Mouse (Mus musculus) thymus, adult 2 months (tissue): Measurements from ENCODE around the gene Lamtor2. TPM values are rescaled to one million over a fixed set of nuclear protein-coding genes. Genes with fewer than 3 reads are reported as not detected.

Source experiments
- DNase-seq: peaks from one replicate; pipeline ENCODE4 v3.0.0; 2021
- H3K27ac ChIP-seq: fragments of 200-500 bp; 2 replicates; pipeline ENCODE4 v1.5.1; 2012; ENCODE audit warnings: low read length, control low read depth; ENCODE audit not compliant: control insufficient read depth, insufficient read depth
- H3K27me3 ChIP-seq: fragments of 200-500 bp; 2 replicates; pipeline ENCODE4 v1.6.1; 2012; ENCODE audit warnings: mild to moderate bottlenecking, low read length, moderate library complexity, mixed read lengths; ENCODE audit not compliant: control insufficient read depth, insufficient read depth
- H3K36me3 ChIP-seq: fragments of 200-500 bp; 2 replicates; pipeline ENCODE4 v1.6.1; 2012; ENCODE audit warnings: mild to moderate bottlenecking, low read length, moderate library complexity; ENCODE audit not compliant: control insufficient read depth, insufficient read depth
- H3K4me1 ChIP-seq: fragments of 200-500 bp; replicated peaks from 2 replicates; pipeline ENCODE4 v1.6.1; 2012; ENCODE audit warnings: low read length; ENCODE audit not compliant: control insufficient read depth, insufficient read depth
- H3K4me3 ChIP-seq: fragments of 200-500 bp; 2 replicates; pipeline ENCODE4 v1.5.1; 2012; ENCODE audit warnings: mild to moderate bottlenecking, low read length, control low read depth, moderate library complexity; ENCODE audit not compliant: control insufficient read depth, insufficient read depth
- CTCF ChIP-seq: fragments of 200-500 bp; IDR thresholded peaks from 2 replicates; pipeline ENCODE4 v1.5.1; 2012; ENCODE audit warnings: mild to moderate bottlenecking, control low read depth, low read length, moderate library complexity, borderline replicate concordance; ENCODE audit not compliant: control insufficient read depth, poor library complexity, insufficient read depth; ENCODE audit errors: extremely low read depth
- POLR2A ChIP-seq: fragments of 200-500 bp; IDR thresholded peaks from 2 replicates; pipeline ENCODE4 v1.6.1; 2012; ENCODE audit warnings: mild to moderate bottlenecking, low read length, control low read depth, moderate library complexity; ENCODE audit not compliant: control insufficient read depth, poor library complexity, insufficient read depth; ENCODE audit errors: extremely low read depth
- WGBS: fragments of 180-500 bp; shearing (Covaris S2); methylation state at CpG from one replicate; pipeline ENCODE4 v1.1.7; 2018; 5-methylcytosine and 5-hydroxymethylcytosine counted together
- polyA plus RNA-seq: library from polyadenylated mRNA; depleted of rRNA; stranded (reverse); fragments of >200 nt; gene quantifications from 2 replicates; pipeline ENCODE4 v1.2.3, GENCODE M21; 2012

The Lamtor2 gene
- polyA plus RNA-seq, 1 experiment: 141 TPM

DNA sequence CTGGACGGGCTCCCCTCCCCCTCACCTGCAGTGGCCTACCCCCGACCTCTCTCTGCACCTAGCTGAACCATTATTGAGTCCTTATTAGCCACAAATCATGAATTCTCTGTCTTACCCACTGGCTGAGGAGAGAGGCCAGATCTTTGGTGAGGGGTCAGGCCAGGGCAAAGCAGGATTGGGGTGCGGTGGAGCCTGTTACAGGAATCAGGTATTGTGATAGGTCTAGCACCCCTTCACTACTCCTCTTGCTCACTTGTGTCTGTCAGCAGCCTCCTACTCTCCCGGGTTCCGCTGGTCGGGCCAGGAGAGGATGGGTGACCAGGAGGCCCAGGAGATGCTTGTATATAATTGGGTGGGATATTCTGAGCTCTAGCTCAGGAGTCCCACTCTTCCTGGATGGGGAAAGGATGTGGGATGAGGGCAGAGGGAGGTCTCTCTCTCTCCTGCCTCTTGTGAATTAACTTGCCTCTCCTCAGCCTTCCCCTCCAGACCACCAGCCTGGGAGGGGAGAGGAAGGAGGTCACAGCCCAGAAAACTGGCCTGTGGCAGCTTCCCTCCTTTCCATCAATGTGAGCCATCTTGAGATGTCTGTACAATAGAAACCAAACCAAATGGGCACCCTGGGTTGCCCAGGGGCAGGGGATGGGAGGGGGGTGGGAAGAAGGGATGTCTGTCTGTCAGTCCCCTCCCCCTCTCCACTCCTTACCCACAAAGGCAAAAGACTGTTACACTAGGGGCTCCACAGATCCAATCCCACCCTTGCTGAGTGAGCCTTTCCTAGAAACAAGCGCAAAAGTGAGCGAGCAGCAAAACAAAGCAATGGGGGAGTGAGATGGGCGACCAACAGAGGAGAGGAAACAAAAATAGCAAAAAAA lies 14.4 kb downstream of the Lamtor2 start:
- no peak for TF ChIP-seq POLR2A
- TF ChIP-seq CTCF: no peak
- no peak overlapping the region for H3K27ac ChIP-seq
- WGBS: 94% methylated on average over 9 of the region's 9 CpGs
- H3K36me3 ChIP-seq: peaks cover 13% of the 10 kb centered on the region
- DNase-seq: no peak
- H3K4me1 ChIP-seq: peaks cover 11% of the 10 kb centered on the region
- H3K27me3 ChIP-seq: no peaks in the 10 kb centered on the region
- H3K4me3 ChIP-seq: no peak overlapping the region

DNA sequence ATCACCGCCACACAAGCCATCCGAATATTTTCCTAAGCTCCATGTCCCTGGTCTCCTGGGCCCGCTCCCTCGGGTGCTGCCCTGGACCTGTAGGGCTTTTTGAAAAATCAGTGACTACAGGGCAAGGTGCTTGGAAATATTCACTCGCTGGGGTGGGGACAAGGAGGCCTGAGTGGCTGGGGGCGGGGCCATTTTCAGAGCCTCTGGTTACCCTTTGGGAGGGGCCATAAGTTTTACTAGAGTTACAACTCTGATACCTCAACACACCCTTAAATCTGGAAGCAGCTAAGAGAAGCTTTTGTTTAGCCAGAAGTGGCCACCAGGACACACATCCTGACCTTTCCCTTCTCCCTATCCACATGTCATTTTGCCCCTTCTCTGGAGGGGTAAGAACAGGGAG lies 15.7 kb downstream of the Lamtor2 start:
- 96% methylated on average over 6 of the region's 6 CpGs for WGBS
- peaks cover 13% of the 10 kb centered on the region for H3K36me3 ChIP-seq
- no peak for DNase-seq
- H3K4me3 ChIP-seq: no peak overlapping the region
- no peak for TF ChIP-seq CTCF
- no peak for TF ChIP-seq POLR2A
- H3K27ac ChIP-seq: no peak overlapping the region
- H3K4me1 ChIP-seq: peaks cover 20% of the 10 kb centered on the region
- no peaks in the 10 kb centered on the region for H3K27me3 ChIP-seq

DNA sequence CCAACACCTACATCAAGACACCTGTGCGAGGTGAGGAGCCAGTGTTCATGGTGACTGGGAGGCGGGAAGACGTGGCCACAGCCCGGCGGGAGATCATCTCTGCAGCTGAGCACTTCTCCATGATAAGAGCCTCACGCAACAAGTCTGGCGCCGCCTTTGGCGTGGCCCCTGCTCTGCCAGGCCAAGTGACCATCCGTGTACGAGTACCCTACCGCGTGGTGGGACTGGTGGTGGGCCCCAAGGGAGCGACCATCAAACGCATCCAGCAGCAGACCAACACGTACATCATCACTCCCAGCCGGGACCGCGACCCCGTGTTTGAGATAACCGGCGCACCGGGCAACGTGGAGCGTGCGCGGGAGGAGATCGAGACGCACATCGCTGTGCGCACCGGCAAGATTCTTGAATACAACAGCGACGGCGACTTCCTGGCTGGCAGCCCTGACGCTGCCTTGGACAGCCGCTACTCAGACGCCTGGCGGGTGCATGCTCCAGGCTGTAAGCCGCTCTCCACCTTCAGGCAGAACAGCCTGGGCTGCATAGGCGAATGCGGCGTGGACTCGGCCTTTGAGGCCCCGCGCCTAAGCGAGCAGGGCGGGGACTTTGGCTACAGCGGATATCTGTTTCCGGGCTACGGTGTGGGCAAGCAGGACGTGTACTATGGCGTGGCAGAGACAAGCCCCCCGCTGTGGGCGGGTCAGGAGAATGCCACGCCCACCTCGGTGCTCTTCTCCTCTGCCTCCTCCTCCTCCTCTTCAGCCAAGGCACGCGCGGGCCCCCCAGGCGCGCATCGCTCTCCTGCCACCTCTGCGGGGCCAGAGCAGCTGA lies 16.6 kb downstream of the Lamtor2 start:
- Histone ChIP-seq H3K27me3 (no peaks in the 10 kb centered on the region), H3K4me1 (peaks cover 20% of the 10 kb centered on the region), H3K36me3 (peaks cover 13% of the 10 kb centered on the region), H3K4me3 (peak overlapping the region; percentile 10; the same call in 1 of the 2 replicates), H3K27ac (no peak overlapping the region)
- TF ChIP-seq POLR2A (no peak), CTCF (no peak)
- 87% methylated on average over 64 of the region's 64 CpGs for WGBS
- no peak for DNase-seq

DNA sequence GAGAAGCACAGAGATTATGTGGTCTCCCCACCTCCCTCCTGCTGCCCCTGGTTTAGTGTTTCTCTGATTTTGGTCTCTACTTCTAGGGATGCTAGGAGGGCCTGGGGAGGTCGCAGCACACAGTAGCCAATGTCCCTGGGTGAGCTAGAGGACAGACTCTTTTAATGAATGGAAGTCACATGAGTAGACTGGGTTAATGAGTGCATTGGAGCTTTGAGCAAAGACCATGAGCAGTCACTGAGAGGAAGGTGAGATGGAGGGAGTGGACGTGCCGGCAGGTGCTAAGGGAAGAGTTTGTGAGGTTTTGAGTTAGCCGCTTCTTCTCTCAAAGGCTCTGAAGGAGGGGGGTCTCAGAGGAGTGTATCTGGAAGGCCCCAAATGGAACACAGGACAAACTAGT lies 17.3 kb downstream of the Lamtor2 start:
- H3K36me3 ChIP-seq: peaks cover 13% of the 10 kb centered on the region
- no peak for DNase-seq
- H3K27me3 ChIP-seq: no peaks in the 10 kb centered on the region
- no peak for TF ChIP-seq POLR2A
- TF ChIP-seq CTCF: no peak
- WGBS: 98% methylated on average over 4 of the region's 4 CpGs
- H3K4me3 ChIP-seq: no peak overlapping the region
- peaks cover 17% of the 10 kb centered on the region for H3K4me1 ChIP-seq
- no peak overlapping the region for H3K27ac ChIP-seq

DNA sequence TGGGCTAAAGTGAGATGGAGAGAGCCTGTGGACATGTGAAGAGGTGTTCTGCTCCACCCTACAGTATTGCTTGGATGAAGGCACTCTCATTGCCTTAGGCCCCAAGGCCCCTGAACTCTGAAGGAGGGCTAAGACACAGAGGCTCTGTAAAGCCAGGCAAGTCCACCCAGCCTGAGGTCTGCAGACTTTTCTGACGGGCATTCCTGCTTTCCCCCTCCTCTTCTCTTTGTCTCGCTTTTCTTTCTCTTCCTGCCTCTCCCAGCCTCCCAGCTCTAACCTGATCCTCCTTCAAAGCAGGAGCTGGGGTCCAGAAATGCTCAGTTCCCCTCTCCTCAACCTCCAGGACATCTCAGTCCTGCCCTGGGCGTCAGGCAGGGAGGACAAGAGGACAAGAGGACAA lies 17.9 kb downstream of the Lamtor2 start:
- H3K4me1 ChIP-seq: peaks cover 18% of the 10 kb centered on the region
- 90% methylated on average over 3 of the region's 3 CpGs for WGBS
- no peak overlapping the region for H3K27ac ChIP-seq
- TF ChIP-seq POLR2A (no peak), CTCF (no peak)
- no peaks in the 10 kb centered on the region for H3K27me3 ChIP-seq
- no peak overlapping the region for H3K4me3 ChIP-seq
- no peak for DNase-seq
- peaks cover 13% of the 10 kb centered on the region for H3K36me3 ChIP-seq

DNA sequence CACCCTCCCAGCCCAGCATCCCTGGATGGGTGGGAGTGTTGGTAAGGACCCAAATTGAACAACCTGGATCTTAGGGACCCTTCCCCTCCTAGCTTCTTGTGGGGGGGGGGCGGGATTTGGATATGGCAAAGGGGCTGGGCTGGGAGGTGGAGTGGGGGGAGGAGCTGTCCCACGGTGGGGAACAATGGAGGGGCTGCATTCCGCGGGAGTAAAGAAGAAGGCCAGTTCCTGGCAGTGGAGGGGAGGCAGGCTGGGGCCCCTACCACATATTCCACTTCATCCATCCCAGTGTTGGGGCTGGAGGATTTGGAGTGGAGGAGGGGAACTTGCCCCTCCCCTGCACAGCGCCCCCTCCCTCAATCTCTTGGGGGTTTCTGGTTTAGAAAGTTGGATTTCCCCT lies 19.2 kb downstream of the Lamtor2 start:
- TF ChIP-seq CTCF: no peak
- no peak for TF ChIP-seq POLR2A
- 46% methylated on average over 5 of the region's 5 CpGs for WGBS
- H3K4me1 ChIP-seq: peaks cover 28% of the 10 kb centered on the region
- DNase-seq: no peak
- no peak overlapping the region for H3K27ac ChIP-seq
- H3K27me3 ChIP-seq: no peaks in the 10 kb centered on the region
- peaks cover 13% of the 10 kb centered on the region for H3K36me3 ChIP-seq
- H3K4me3 ChIP-seq: no peak overlapping the region
